Mouse (Mus musculus) liver, embryonic 14.5 days (tissue): ENCODE data around the gene Gm39566.

Experiments
- CTCF ChIP-seq: IDR thresholded peaks from 2 replicates; pipeline ENCODE4 v1.5.1; 2016; ENCODE audit warnings: antibody characterized with exemption, low read depth, control low read depth
- EP300 ChIP-seq: IDR thresholded peaks from 2 replicates; pipeline ENCODE4 v1.6.1; 2016; ENCODE audit warnings: antibody characterized with exemption, low read depth

DNA sequence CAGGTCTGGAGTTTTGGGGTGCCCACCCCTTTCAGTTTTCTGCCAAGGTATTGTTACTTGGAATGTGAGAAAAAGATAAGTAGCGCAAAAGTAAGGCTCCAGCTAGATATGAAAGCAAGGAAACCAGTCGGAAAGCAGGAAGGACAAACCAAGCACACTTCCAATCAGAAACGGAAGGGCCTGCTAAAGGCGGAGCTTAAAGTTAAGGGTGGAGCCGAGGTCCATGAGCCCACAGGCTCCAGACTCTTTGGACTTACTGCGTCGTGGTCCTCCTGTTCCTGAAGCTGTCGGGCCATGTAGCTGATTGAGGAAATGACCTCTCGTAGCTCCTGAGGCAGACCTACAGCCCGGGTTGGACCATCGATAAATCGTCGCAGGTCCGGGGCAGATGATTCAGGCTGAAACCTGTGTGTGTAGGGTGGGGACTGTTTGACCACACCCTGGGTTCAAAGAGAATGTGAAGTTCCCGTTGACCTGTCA, 30.3 kb downstream of the Gm39566 start:
- peak; percentile 22; the same call in 1 of the 2 replicates for TF ChIP-seq EP300
- no peak for TF ChIP-seq CTCF
